Mouse (Mus musculus) olfactory bulb, adult 2 months (tissue): Measurements from ENCODE around the gene Cdc14b.

Experiments
- CTCF ChIP-seq: fragments of 200-500 bp; IDR thresholded peaks from 2 replicates; pipeline ENCODE4 v1.5.1; 2012; ENCODE audit warnings: low read depth, mild to moderate bottlenecking, low read length, moderate library complexity; ENCODE audit not compliant: insufficient read depth
- POLR2A ChIP-seq: fragments of 200-500 bp; IDR thresholded peaks from 2 replicates; pipeline ENCODE4 v1.6.1; 2012; ENCODE audit warnings: mild to moderate bottlenecking, low read depth, low read length, moderate library complexity; ENCODE audit not compliant: insufficient read depth

GRCm38 (mm10) chr13:64248161-64248774 lies 26.8 kb downstream of the Cdc14b start:
- no peak for TF ChIP-seq CTCF
- no peak for TF ChIP-seq POLR2A
